Mouse (Mus musculus): Measurements from ENCODE around the gene Copz1. TPM values are rescaled to one million over a fixed set of nuclear protein-coding genes. Genes with fewer than 3 reads are reported as not detected.

The Copz1 gene
- polyA plus RNA-seq, 1 experiment = 46.8 TPM

DNA sequence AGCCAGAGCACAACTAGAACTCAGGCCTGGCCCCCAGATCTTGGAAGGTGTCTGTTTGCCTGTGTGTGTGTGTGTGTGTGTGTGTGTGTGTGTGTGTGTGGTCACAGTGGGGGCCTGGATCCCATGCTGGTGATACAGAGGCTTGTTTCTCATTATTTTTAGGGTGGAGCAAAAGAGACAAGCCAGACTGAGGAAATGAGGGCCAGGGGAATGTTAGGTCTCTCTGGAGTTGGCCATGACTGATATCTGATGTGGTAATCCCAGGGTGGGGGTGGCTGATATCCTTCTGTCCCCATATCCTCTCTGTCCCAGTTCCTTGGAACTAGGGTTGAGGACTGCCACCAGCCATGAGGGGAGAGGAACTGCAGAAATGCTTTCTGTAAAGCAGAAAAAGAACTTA, 44.6 kb downstream of the Copz1 start:
- Histone ChIP-seq H3K36me3 (ENCODE audit: control insufficient read depth, insufficient read depth, low read length) (peaks cover 6% of the 10 kb centered on the region), H3K4me1 (ENCODE audit: control insufficient read depth, insufficient read depth, insufficient read length) (no peaks in the 10 kb centered on the region), H3K27me3 (ENCODE audit: control insufficient read depth, insufficient read depth, low read length) (no peaks in the 10 kb centered on the region), H3K4me3 (ENCODE audit: extremely low read depth, insufficient read depth, insufficient read length) (no peak overlapping the region), H3K27ac (ENCODE audit: insufficient read depth, low read length) (no peak overlapping the region)
- no peak for TF ChIP-seq CTCF (IDR thresholded peaks at IDR 0.05; ENCODE audit: extremely low read depth, insufficient read depth, insufficient read length, insufficient replicate concordance)
- TF ChIP-seq POLR2A (IDR thresholded peaks at IDR 0.05; ENCODE audit: low read depth, low read length) = no peak
- DNase-seq (ENCODE audit: low read depth in 1 of 2, low spot score in 2 of 2) = no peak

DNA sequence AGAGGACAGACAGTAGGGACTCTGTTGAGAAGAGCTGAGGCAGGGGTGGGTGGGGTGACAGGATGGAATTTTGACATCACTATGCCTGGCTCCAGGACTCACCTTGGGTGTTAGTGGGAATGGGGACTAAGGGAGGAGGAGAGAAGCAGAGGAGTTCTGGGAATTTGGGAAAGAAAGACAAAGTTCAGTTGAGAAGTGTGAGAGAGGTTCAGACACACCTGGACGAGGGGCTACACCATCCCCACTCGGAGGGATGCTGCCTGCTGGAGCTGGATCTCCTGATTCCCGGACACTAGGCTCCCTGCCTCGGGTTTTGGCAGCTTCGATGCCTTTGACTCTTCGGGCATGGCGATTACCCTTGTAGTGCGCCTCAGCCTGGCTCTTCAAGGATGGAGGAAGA, 45.2 kb downstream of the Copz1 start:
- H3K4me1 ChIP-seq (ENCODE audit: control insufficient read depth, insufficient read depth, insufficient read length) = no peaks in the 10 kb centered on the region
- WGBS = 91% methylated on average over 8 of the region's 8 CpGs
- H3K36me3 ChIP-seq (ENCODE audit: control insufficient read depth, insufficient read depth, low read length) = peaks cover 6% of the 10 kb centered on the region
- no peak for DNase-seq (ENCODE audit: low read depth in 1 of 2, low spot score in 2 of 2)
- no peak overlapping the region for H3K27ac ChIP-seq (ENCODE audit: insufficient read depth, low read length)
- TF ChIP-seq POLR2A (IDR thresholded peaks at IDR 0.05; ENCODE audit: low read depth, low read length) (no peak), CTCF (IDR thresholded peaks at IDR 0.05; ENCODE audit: extremely low read depth, insufficient read depth, insufficient read length, insufficient replicate concordance) (no peak)
- no peak overlapping the region for H3K4me3 ChIP-seq (ENCODE audit: extremely low read depth, insufficient read depth, insufficient read length)
- H3K27me3 ChIP-seq (ENCODE audit: control insufficient read depth, insufficient read depth, low read length) = no peaks in the 10 kb centered on the region

DNA sequence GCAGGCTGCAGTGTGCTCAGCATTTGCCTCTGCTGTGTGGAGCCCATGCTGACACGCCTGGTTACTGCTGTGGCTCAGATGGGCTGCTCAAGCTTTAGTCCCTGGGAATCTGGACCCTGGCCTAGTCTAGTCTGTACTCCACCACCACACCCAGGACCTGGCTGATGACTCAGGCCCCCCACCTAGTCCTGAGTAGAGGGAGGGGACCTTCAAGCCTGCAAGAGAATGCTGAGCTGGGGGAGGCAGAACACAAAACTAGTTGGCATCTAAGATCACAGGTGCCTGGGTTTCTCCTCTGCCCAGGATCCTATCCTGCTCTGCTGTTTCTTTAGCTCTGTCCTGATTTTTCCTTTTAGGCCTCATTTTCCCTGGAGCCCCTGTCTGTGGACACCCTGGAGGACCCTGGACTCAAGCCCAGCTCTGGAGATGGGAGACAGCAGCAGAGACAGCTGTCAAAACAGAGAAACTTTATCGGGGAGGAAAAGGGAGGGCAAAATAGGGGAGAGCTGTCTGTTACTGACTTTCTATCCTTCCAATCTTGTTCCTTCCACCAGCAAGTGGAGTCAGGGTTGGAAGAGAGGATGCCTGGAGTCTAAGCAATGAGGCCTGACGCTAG, 45.8 kb downstream of the Copz1 start:
- DNase-seq (ENCODE audit: low read depth in 1 of 2, low spot score in 2 of 2) = no peak
- 88% methylated on average over 3 of the region's 3 CpGs for WGBS
- no peak overlapping the region for H3K27ac ChIP-seq (ENCODE audit: insufficient read depth, low read length)
- TF ChIP-seq POLR2A (IDR thresholded peaks at IDR 0.05; ENCODE audit: low read depth, low read length) (no peak), CTCF (IDR thresholded peaks at IDR 0.05; ENCODE audit: extremely low read depth, insufficient read depth, insufficient read length, insufficient replicate concordance) (no peak)
- peaks cover 6% of the 10 kb centered on the region for H3K36me3 ChIP-seq (ENCODE audit: control insufficient read depth, insufficient read depth, low read length)
- no peaks in the 10 kb centered on the region for H3K27me3 ChIP-seq (ENCODE audit: control insufficient read depth, insufficient read depth, low read length)
- peaks cover 3% of the 10 kb centered on the region; the same call in 1 of the 2 replicates for H3K4me1 ChIP-seq (ENCODE audit: control insufficient read depth, insufficient read depth, insufficient read length)
- no peak overlapping the region for H3K4me3 ChIP-seq (ENCODE audit: extremely low read depth, insufficient read depth, insufficient read length)

DNA sequence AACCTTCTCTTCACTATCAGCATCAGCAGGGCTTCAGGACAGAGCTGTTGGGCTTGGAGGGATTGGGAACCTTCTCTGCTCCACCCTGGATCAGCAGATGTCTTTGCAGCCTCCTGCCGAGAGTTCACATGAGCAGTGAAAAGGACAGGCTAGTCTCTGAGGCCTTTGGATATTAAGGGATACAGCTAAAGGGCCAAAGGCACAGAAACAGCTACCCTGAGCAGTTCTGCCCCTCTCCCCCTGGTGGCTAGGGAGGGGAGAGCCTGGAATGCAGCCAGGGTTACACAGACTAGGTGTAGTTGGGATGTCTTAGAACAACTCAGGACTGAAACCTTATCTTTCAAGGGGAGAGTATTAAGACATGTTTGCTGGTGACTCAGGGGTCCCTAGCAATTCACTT, 48.6 kb downstream of the Copz1 start:
- Histone ChIP-seq H3K27me3 (ENCODE audit: control insufficient read depth, insufficient read depth, low read length) (no peaks in the 10 kb centered on the region), H3K4me3 (ENCODE audit: extremely low read depth, insufficient read depth, insufficient read length) (no peak overlapping the region), H3K27ac (ENCODE audit: insufficient read depth, low read length) (no peak overlapping the region), H3K36me3 (ENCODE audit: control insufficient read depth, insufficient read depth, low read length) (peaks cover 2% of the 10 kb centered on the region; the same call in 1 of the 2 replicates), H3K4me1 (ENCODE audit: control insufficient read depth, insufficient read depth, insufficient read length) (peaks cover 3% of the 10 kb centered on the region; the same call in 1 of the 2 replicates)
- TF ChIP-seq CTCF (IDR thresholded peaks at IDR 0.05; ENCODE audit: extremely low read depth, insufficient read depth, insufficient read length, insufficient replicate concordance) (no peak; the same call in 1 of the 2 replicates), POLR2A (IDR thresholded peaks at IDR 0.05; ENCODE audit: low read depth, low read length) (no peak)
- no peak for DNase-seq (ENCODE audit: low read depth in 1 of 2, low spot score in 2 of 2)
- WGBS = 100% methylated on average over 1 of the region's 1 CpGs

DNA sequence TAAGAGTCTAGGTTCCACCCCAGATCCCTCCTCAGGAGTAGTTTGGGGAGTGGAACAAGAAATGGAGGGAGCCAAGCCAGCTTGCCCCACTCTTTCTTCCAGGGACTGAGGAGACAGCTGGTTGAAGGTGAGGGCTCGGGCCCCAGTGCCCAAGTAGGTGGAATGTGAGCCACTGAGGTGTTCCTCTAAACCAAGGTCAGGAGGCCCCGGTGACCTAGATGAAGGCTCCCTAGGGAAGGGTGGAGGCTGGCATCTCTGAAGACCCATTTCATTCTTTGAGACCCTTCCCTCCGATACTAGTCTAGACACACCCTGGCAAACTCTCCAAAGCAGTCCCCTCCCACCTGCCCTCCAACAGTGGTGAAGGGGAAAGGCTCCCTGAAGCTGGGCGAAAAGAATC, 49.9 kb downstream of the Copz1 start:
- H3K4me3 ChIP-seq (ENCODE audit: extremely low read depth, insufficient read depth, insufficient read length) = no peak overlapping the region
- DNase-seq (ENCODE audit: low read depth in 1 of 2, low spot score in 2 of 2) = no peak
- WGBS = 88% methylated on average over 4 of the region's 4 CpGs

DNA sequence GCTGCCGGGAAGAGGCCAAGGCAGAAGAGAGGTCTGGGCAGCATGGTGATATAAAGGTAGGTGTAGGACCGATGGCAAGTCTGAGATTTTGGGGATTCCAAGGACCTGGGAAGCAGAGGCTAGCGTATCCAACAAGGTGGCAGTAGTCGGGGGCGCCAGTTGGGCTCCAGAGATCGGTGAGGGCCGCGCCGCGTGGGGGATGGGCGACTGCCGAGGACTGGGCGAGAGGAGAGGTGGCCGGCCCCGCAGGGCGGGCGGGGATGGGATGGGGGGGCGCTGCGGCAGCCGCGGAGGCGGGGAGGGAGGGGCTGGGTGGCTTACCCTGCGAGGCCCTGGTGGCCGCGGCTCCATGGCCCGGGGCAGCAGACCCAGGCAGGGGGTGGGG, 50.5 kb downstream of the Copz1 start:
- no peak for DNase-seq (ENCODE audit: low read depth in 1 of 2, low spot score in 2 of 2)
- H3K36me3 ChIP-seq (ENCODE audit: control insufficient read depth, insufficient read depth, low read length) = no peaks in the 10 kb centered on the region
- H3K27me3 ChIP-seq (ENCODE audit: control insufficient read depth, insufficient read depth, low read length) = no peaks in the 10 kb centered on the region
- H3K4me1 ChIP-seq (ENCODE audit: control insufficient read depth, insufficient read depth, insufficient read length) = peaks cover 3% of the 10 kb centered on the region; the same call in 1 of the 2 replicates
- peak overlapping the region; percentile 48; the same call in 1 of the 2 replicates for H3K4me3 ChIP-seq (ENCODE audit: extremely low read depth, insufficient read depth, insufficient read length)
- WGBS = 10% methylated on average over 24 of the region's 26 CpGs
- no peak overlapping the region for H3K27ac ChIP-seq (ENCODE audit: insufficient read depth, low read length)
- TF ChIP-seq CTCF (IDR thresholded peaks at IDR 0.05; ENCODE audit: extremely low read depth, insufficient read depth, insufficient read length, insufficient replicate concordance) (no peak), POLR2A (IDR thresholded peaks at IDR 0.05; ENCODE audit: low read depth, low read length) (no peak)

More for the DNA sequence above, 49.9 kb downstream of the Copz1 start:
- TF ChIP-seq POLR2A (IDR thresholded peaks at IDR 0.05; ENCODE audit: low read depth, low read length) (no peak), CTCF (IDR thresholded peaks at IDR 0.05; ENCODE audit: extremely low read depth, insufficient read depth, insufficient read length, insufficient replicate concordance) (no peak)
- Histone ChIP-seq H3K27ac (ENCODE audit: insufficient read depth, low read length) (no peak overlapping the region), H3K36me3 (ENCODE audit: control insufficient read depth, insufficient read depth, low read length) (peaks cover 2% of the 10 kb centered on the region; the same call in 1 of the 2 replicates), H3K4me1 (ENCODE audit: control insufficient read depth, insufficient read depth, insufficient read length) (peaks cover 3% of the 10 kb centered on the region; the same call in 1 of the 2 replicates), H3K27me3 (ENCODE audit: control insufficient read depth, insufficient read depth, low read length) (no peaks in the 10 kb centered on the region)
